Mouse (Mus musculus) megakaryocyte, embryonic 14.5 days (primary cell): ENCODE measurements around the gene Tram2.

Experiments
- FLI1 ChIP-seq: IDR thresholded peaks from 2 replicates; pipeline ENCODE4 v1.6.1; 2012; ENCODE audit warnings: low read length, inconsistent platforms, mixed read lengths
- GATA1 ChIP-seq: IDR thresholded peaks from 3 replicates; pipeline ENCODE4 v1.6.1; 2012; ENCODE audit warnings: mixed read lengths, low read length, inconsistent platforms, borderline replicate concordance

GRCm38 (mm10) chr1:21084661-21085060 lies 5.6 kb upstream of the Tram2 start:
- no peak for TF ChIP-seq GATA1
- TF ChIP-seq FLI1: no peak
